Mouse (Mus musculus): ENCODE measurements at regions not wholly inside any gene's neighbourhood (a gene's known extent, or its start where the extent isn't known, plus 50 kb on each side); places are given as distances from the start of the nearest gene placed in this dataset.

GRCm38 (mm10) chr9:85499006-85499405, 171.9 kb upstream of the Tent5a start:
- H3K4me1 ChIP-seq (replicated peaks; ENCODE audit: low read depth, low read length): no peaks in the 10 kb centered on the region
- no peak overlapping the region for H3K4me3 ChIP-seq (replicated peaks; ENCODE audit: low read length)
- H3K9me3 ChIP-seq (ENCODE audit: low read length): no peaks in the 10 kb centered on the region
- no peaks in the 10 kb centered on the region for H3K36me3 ChIP-seq (ENCODE audit: insufficient read depth, low read length)
- no peaks in the 10 kb centered on the region for H3K27me3 ChIP-seq (ENCODE audit: insufficient read depth, low read length)
- no peak for TF ChIP-seq CTCF (conservative IDR thresholded peaks at IDR 0.05; ENCODE audit: low read length)
- no peak for TF ChIP-seq POU5F1 (IDR thresholded peaks at IDR 0.05; ENCODE audit: borderline replicate concordance, low read length)
- TF ChIP-seq NANOG (IDR thresholded peaks at IDR 0.05; ENCODE audit: borderline replicate concordance, low read length): no peak

DNA sequence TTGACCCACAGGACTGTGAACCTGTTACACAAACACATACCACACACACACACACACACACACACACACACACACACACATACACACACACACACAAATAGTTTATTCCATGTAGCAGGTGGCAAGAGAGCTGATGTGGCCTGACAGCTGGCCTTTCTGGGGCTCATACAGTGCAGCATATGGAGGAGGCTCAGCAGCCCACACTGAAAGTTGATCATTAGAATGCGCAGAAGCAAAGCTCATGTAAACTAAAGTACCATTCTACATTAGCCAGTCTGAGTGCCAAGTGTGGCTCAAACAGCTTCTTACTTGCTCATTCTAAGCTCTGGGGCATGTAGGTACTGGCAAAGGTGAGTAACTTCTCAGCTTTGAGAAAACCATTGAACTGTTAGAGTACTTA, 170.2 kb upstream of the Tent5a start:
- TF ChIP-seq CTCF (conservative IDR thresholded peaks at IDR 0.05; ENCODE audit: low read length) (no peak), POU5F1 (IDR thresholded peaks at IDR 0.05; ENCODE audit: borderline replicate concordance, low read length) (no peak), NANOG (IDR thresholded peaks at IDR 0.05; ENCODE audit: borderline replicate concordance, low read length) (no peak)
- Histone ChIP-seq H3K4me1 (replicated peaks; ENCODE audit: low read depth, low read length) (no peaks in the 10 kb centered on the region), H3K27me3 (ENCODE audit: insufficient read depth, low read length) (no peaks in the 10 kb centered on the region), H3K36me3 (ENCODE audit: insufficient read depth, low read length) (no peaks in the 10 kb centered on the region), H3K4me3 (replicated peaks; ENCODE audit: low read length) (no peak overlapping the region), H3K9me3 (ENCODE audit: low read length) (no peaks in the 10 kb centered on the region)

- no peak overlapping the region for H3K4me3 ChIP-seq (replicated peaks; ENCODE audit: low read length)
- TF ChIP-seq POU5F1 (IDR thresholded peaks at IDR 0.05; ENCODE audit: borderline replicate concordance, low read length) (no peak), CTCF (conservative IDR thresholded peaks at IDR 0.05; ENCODE audit: low read length) (no peak), NANOG (IDR thresholded peaks at IDR 0.05; ENCODE audit: borderline replicate concordance, low read length) (no peak)
These were observed 169.5 kb upstream of the Tent5a start for GRCm38 (mm10) chr9:85496506-85497239.

DNA sequence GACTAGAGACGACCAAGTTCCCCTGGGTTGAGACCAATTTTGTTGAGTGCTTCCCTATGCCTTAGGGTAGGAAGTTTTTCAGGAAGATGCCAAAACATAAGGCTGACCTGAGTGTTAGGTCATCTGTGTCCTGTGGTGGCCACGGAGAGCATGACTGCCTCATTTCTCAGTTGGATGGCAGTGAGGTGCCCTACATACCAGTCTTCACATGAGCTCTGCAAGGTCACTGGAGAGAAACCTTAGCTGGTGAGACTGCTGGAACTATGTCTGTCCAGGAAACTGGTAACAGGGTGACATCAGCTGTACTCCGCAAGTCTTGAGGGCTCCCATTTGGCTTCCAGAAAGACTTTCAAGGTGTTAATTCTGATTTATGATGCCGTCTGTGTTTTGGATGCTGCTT, 167.9 kb upstream of the Tent5a start:
- H3K36me3 ChIP-seq (ENCODE audit: insufficient read depth, low read length): no peaks in the 10 kb centered on the region
- TF ChIP-seq CTCF (conservative IDR thresholded peaks at IDR 0.05; ENCODE audit: low read length): no peak
- TF ChIP-seq NANOG (IDR thresholded peaks at IDR 0.05; ENCODE audit: borderline replicate concordance, low read length): no peak
- TF ChIP-seq POU5F1 (IDR thresholded peaks at IDR 0.05; ENCODE audit: borderline replicate concordance, low read length): no peak
- no peak overlapping the region for H3K4me3 ChIP-seq (replicated peaks; ENCODE audit: low read length)
- H3K9me3 ChIP-seq (ENCODE audit: low read length): no peaks in the 10 kb centered on the region
- H3K4me1 ChIP-seq (replicated peaks; ENCODE audit: low read depth, low read length): no peaks in the 10 kb centered on the region
- no peaks in the 10 kb centered on the region for H3K27me3 ChIP-seq (ENCODE audit: insufficient read depth, low read length)

More at GRCm38 (mm10) chr9:85496506-85497239, 169.5 kb upstream of the Tent5a start:
- H3K36me3 ChIP-seq (ENCODE audit: insufficient read depth, low read length): no peaks in the 10 kb centered on the region
- no peaks in the 10 kb centered on the region for H3K9me3 ChIP-seq (ENCODE audit: low read length)
- no peaks in the 10 kb centered on the region for H3K4me1 ChIP-seq (replicated peaks; ENCODE audit: low read depth, low read length)
- H3K27me3 ChIP-seq (ENCODE audit: insufficient read depth, low read length): no peaks in the 10 kb centered on the region

DNA sequence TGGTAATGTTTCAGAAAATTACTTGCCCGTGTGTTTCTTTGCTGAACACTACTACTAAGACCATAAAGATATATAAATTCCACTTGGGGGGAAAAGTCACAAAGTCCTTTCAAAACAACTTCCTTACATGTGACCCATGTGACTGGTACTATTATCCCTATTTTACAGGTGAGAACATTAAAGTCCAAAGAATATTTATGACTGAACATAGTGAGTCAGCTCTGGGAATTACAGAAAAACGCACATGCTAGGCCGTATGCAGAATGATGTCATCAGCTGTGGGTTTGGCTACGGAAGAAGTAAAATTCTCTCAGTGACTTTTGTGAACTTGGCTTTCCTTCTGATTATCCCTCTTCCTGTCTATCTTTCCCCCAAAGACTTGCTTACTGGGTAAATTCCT, 166.6 kb upstream of the Tent5a start:
- Histone ChIP-seq H3K27me3 (ENCODE audit: insufficient read depth, low read length) (no peaks in the 10 kb centered on the region), H3K4me1 (replicated peaks; ENCODE audit: low read depth, low read length) (no peaks in the 10 kb centered on the region), H3K4me3 (replicated peaks; ENCODE audit: low read length) (no peak overlapping the region), H3K9me3 (ENCODE audit: low read length) (no peaks in the 10 kb centered on the region), H3K36me3 (ENCODE audit: insufficient read depth, low read length) (no peaks in the 10 kb centered on the region)
- TF ChIP-seq NANOG (IDR thresholded peaks at IDR 0.05; ENCODE audit: borderline replicate concordance, low read length) (no peak), CTCF (conservative IDR thresholded peaks at IDR 0.05; ENCODE audit: low read length) (no peak), POU5F1 (IDR thresholded peaks at IDR 0.05; ENCODE audit: borderline replicate concordance, low read length) (no peak)

DNA sequence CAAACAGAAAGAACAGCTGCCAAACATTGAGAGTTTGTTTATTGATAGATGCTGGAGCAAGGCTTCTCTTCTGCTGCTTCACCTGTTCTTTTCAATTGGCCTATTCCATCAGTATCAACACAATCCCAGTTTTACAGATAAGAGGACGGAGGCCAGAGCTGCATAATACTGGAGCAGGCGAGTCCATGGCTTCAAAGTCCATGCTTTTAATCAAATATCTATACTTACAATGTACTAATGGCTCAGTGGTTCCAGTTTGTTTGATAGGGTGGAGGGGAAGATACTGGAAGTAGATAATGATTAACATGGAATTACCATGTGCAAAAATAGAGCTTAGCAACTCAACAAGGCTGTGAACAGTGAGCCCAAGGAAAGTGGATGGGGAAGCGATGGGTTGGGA, 163.2 kb upstream of the Tent5a start:
- Histone ChIP-seq H3K36me3 (ENCODE audit: insufficient read depth, low read length) (no peaks in the 10 kb centered on the region), H3K9me3 (ENCODE audit: low read length) (peaks cover 5% of the 10 kb centered on the region), H3K4me1 (replicated peaks; ENCODE audit: low read depth, low read length) (peaks cover 7% of the 10 kb centered on the region; the same call in 1 of the 2 replicates), H3K4me3 (replicated peaks; ENCODE audit: low read length) (no peak overlapping the region), H3K27me3 (ENCODE audit: insufficient read depth, low read length) (no peaks in the 10 kb centered on the region)
- TF ChIP-seq NANOG (IDR thresholded peaks at IDR 0.05; ENCODE audit: borderline replicate concordance, low read length) (no peak), CTCF (conservative IDR thresholded peaks at IDR 0.05; ENCODE audit: low read length) (no peak)

DNA sequence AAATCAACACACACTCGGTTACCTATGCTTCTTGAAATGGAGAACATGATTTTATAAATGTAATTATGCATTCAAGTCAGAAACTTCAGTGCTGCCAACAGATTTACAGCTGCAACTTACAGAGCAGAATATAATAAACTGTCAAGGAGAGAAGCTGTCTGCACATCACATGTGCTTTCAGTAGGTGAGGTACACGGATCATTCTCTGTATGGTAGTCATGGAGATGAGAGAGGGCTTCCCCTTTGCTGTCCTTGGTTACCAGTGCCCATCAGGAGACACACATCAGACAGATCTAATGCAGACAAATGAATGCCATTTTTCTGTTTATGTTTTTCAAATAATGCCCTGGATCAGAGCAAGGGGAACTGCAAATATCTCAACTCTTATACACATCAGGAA, 160.8 kb upstream of the Tent5a start:
- H3K9me3 ChIP-seq (ENCODE audit: low read length): peaks cover 10% of the 10 kb centered on the region
- no peaks in the 10 kb centered on the region for H3K36me3 ChIP-seq (ENCODE audit: insufficient read depth, low read length)
- H3K27me3 ChIP-seq (ENCODE audit: insufficient read depth, low read length): no peaks in the 10 kb centered on the region
- H3K4me1 ChIP-seq (replicated peaks; ENCODE audit: low read depth, low read length): peaks cover 12% of the 10 kb centered on the region; the same call in 1 of the 2 replicates
- H3K4me3 ChIP-seq (replicated peaks; ENCODE audit: low read length): no peak overlapping the region
- TF ChIP-seq NANOG (IDR thresholded peaks at IDR 0.05; ENCODE audit: borderline replicate concordance, low read length): no peak
- no peak for TF ChIP-seq CTCF (conservative IDR thresholded peaks at IDR 0.05; ENCODE audit: low read length)
- TF ChIP-seq POU5F1 (IDR thresholded peaks at IDR 0.05; ENCODE audit: borderline replicate concordance, low read length): no peak

- H3K36me3 ChIP-seq (ENCODE audit: insufficient read depth, low read length): no peaks in the 10 kb centered on the region
- peaks cover 10% of the 10 kb centered on the region for H3K9me3 ChIP-seq (ENCODE audit: low read length)
- no peaks in the 10 kb centered on the region for H3K27me3 ChIP-seq (ENCODE audit: insufficient read depth, low read length)
- TF ChIP-seq POU5F1 (IDR thresholded peaks at IDR 0.05; ENCODE audit: borderline replicate concordance, low read length) (no peak), CTCF (conservative IDR thresholded peaks at IDR 0.05; ENCODE audit: low read length) (no peak), NANOG (IDR thresholded peaks at IDR 0.05; ENCODE audit: borderline replicate concordance, low read length) (no peak)
- H3K4me1 ChIP-seq (replicated peaks; ENCODE audit: low read depth, low read length): peaks cover 12% of the 10 kb centered on the region; the same call in 1 of the 2 replicates
- H3K4me3 ChIP-seq (replicated peaks; ENCODE audit: low read length): no peak overlapping the region
These were observed 160.0 kb upstream of the Tent5a start for GRCm38 (mm10) chr9:85487052-85487668.

All from E14TG2a.4 (cell line).